Mouse (Mus musculus): ENCODE results near the gene Lasp1. TPM values are rescaled to one million over a fixed set of nuclear protein-coding genes. Genes with fewer than 3 reads are reported as not detected.

The Lasp1 gene
- polyA plus RNA-seq, 1 experiment: 23.1 TPM

- TF ChIP-seq CTCF (IDR thresholded peaks at IDR 0.05; ENCODE audit: control insufficient read depth, insufficient read depth, insufficient replicate concordance, low read depth, low read length) (no peak), POLR2A (IDR thresholded peaks at IDR 0.05; ENCODE audit: control insufficient read depth, low read depth, low read length) (no peak)
- no peaks in the 10 kb centered on the region for H3K27me3 ChIP-seq (ENCODE audit: control insufficient read depth, insufficient read depth, low read length)
- no peak overlapping the region for H3K27ac ChIP-seq (ENCODE audit: control insufficient read depth, insufficient read depth, low read depth, low read length)
- no peak overlapping the region for H3K4me3 ChIP-seq (ENCODE audit: control insufficient read depth, low read depth, low read length)
- H3K36me3 ChIP-seq (ENCODE audit: control insufficient read depth, insufficient read depth, low read length): no peaks in the 10 kb centered on the region
- no peaks in the 10 kb centered on the region for H3K4me1 ChIP-seq (ENCODE audit: control insufficient read depth, insufficient read depth, low read length)
Observed at GRCm38 (mm10) chr11:97874396-97874795, 75.6 kb downstream of the Lasp1 start.

- Histone ChIP-seq H3K27ac (ENCODE audit: control insufficient read depth, insufficient read depth, low read depth, low read length) (no peak overlapping the region), H3K4me1 (ENCODE audit: control insufficient read depth, insufficient read depth, low read length) (no peaks in the 10 kb centered on the region), H3K36me3 (ENCODE audit: control insufficient read depth, insufficient read depth, low read length) (no peaks in the 10 kb centered on the region), H3K27me3 (ENCODE audit: control insufficient read depth, insufficient read depth, low read length) (no peaks in the 10 kb centered on the region), H3K4me3 (ENCODE audit: control insufficient read depth, low read depth, low read length) (no peak overlapping the region)
- TF ChIP-seq CTCF (IDR thresholded peaks at IDR 0.05; ENCODE audit: control insufficient read depth, insufficient read depth, insufficient replicate concordance, low read depth, low read length) (no peak), POLR2A (IDR thresholded peaks at IDR 0.05; ENCODE audit: control insufficient read depth, low read depth, low read length) (no peak)
Observed at GRCm38 (mm10) chr11:97877341-97877740, 78.5 kb downstream of the Lasp1 start.

- H3K36me3 ChIP-seq (ENCODE audit: control insufficient read depth, insufficient read depth, low read length): no peaks in the 10 kb centered on the region
- TF ChIP-seq POLR2A (IDR thresholded peaks at IDR 0.05; ENCODE audit: control insufficient read depth, low read depth, low read length) (no peak), CTCF (IDR thresholded peaks at IDR 0.05; ENCODE audit: control insufficient read depth, insufficient read depth, insufficient replicate concordance, low read depth, low read length) (no peak)
- peaks cover 6% of the 10 kb centered on the region; the same call in 1 of the 2 replicates for H3K4me1 ChIP-seq (ENCODE audit: control insufficient read depth, insufficient read depth, low read length)
- no peaks in the 10 kb centered on the region for H3K27me3 ChIP-seq (ENCODE audit: control insufficient read depth, insufficient read depth, low read length)
- no peak overlapping the region for H3K27ac ChIP-seq (ENCODE audit: control insufficient read depth, insufficient read depth, low read depth, low read length)
- H3K4me3 ChIP-seq (ENCODE audit: control insufficient read depth, low read depth, low read length): no peak overlapping the region
Observed at GRCm38 (mm10) chr11:97880362-97880761, 81.6 kb downstream of the Lasp1 start.

GRCm38 (mm10) chr11:97883542-97883917, 84.7 kb downstream of the Lasp1 start:
- H3K36me3 ChIP-seq (ENCODE audit: control insufficient read depth, insufficient read depth, low read length): no peaks in the 10 kb centered on the region
- no peak for TF ChIP-seq POLR2A (IDR thresholded peaks at IDR 0.05; ENCODE audit: control insufficient read depth, low read depth, low read length)
- TF ChIP-seq CTCF (IDR thresholded peaks at IDR 0.05; ENCODE audit: control insufficient read depth, insufficient read depth, insufficient replicate concordance, low read depth, low read length): no peak
- H3K4me1 ChIP-seq (ENCODE audit: control insufficient read depth, insufficient read depth, low read length): peaks cover 6% of the 10 kb centered on the region; the same call in 1 of the 2 replicates
- no peaks in the 10 kb centered on the region for H3K27me3 ChIP-seq (ENCODE audit: control insufficient read depth, insufficient read depth, low read length)
- H3K4me3 ChIP-seq (ENCODE audit: control insufficient read depth, low read depth, low read length): peak overlapping the region; percentile 94
- peak overlapping the region; percentile 97 for H3K27ac ChIP-seq (ENCODE audit: control insufficient read depth, insufficient read depth, low read depth, low read length)

GRCm38 (mm10) chr11:97883918-97884600, 85.3 kb downstream of the Lasp1 start, which contains the start of gene Fbxo47:
Fbxo47 (minus strand) TSS chr11:97884154.
- H3K27ac ChIP-seq (ENCODE audit: control insufficient read depth, insufficient read depth, low read depth, low read length): peak within 1 kb of the TSS; percentile 97
- peak; percentile 45 for TF ChIP-seq POLR2A (IDR thresholded peaks at IDR 0.05; ENCODE audit: control insufficient read depth, low read depth, low read length)
- TF ChIP-seq CTCF (IDR thresholded peaks at IDR 0.05; ENCODE audit: control insufficient read depth, insufficient read depth, insufficient replicate concordance, low read depth, low read length): peak; percentile 35; the same call in 1 of the 2 replicates

GRCm38 (mm10) chr11:97884601-97885185, 85.9 kb downstream of the Lasp1 start:
- no peaks in the 10 kb centered on the region for H3K27me3 ChIP-seq (ENCODE audit: control insufficient read depth, insufficient read depth, low read length)
- peak overlapping the region; percentile 40 for H3K27ac ChIP-seq (ENCODE audit: control insufficient read depth, insufficient read depth, low read depth, low read length)
- TF ChIP-seq CTCF (IDR thresholded peaks at IDR 0.05; ENCODE audit: control insufficient read depth, insufficient read depth, insufficient replicate concordance, low read depth, low read length) (no peak), POLR2A (IDR thresholded peaks at IDR 0.05; ENCODE audit: control insufficient read depth, low read depth, low read length) (no peak)
- no peaks in the 10 kb centered on the region for H3K36me3 ChIP-seq (ENCODE audit: control insufficient read depth, insufficient read depth, low read length)
- peak overlapping the region; percentile 78 for H3K4me3 ChIP-seq (ENCODE audit: control insufficient read depth, low read depth, low read length)
- peaks cover 6% of the 10 kb centered on the region; the same call in 1 of the 2 replicates for H3K4me1 ChIP-seq (ENCODE audit: control insufficient read depth, insufficient read depth, low read length)

More at GRCm38 (mm10) chr11:97883918-97884600, 85.3 kb downstream of the Lasp1 start, which contains the start of gene Fbxo47:
- Histone ChIP-seq H3K36me3 (ENCODE audit: control insufficient read depth, insufficient read depth, low read length) (no peaks in the 10 kb centered on the region), H3K27me3 (ENCODE audit: control insufficient read depth, insufficient read depth, low read length) (no peaks in the 10 kb centered on the region), H3K4me3 (ENCODE audit: control insufficient read depth, low read depth, low read length) (peak within 1 kb of the TSS; percentile 94), H3K4me1 (ENCODE audit: control insufficient read depth, insufficient read depth, low read length) (peaks cover 6% of the 10 kb centered on the region; the same call in 1 of the 2 replicates)

- no peak overlapping the region for H3K4me3 ChIP-seq (ENCODE audit: control insufficient read depth, low read depth, low read length)
Observed at GRCm38 (mm10) chr11:97885296-97885915, 86.6 kb downstream of the Lasp1 start.

More at GRCm38 (mm10) chr11:97885296-97885915, 86.6 kb downstream of the Lasp1 start:
- H3K27ac ChIP-seq (ENCODE audit: control insufficient read depth, insufficient read depth, low read depth, low read length): no peak overlapping the region
- no peak for TF ChIP-seq POLR2A (IDR thresholded peaks at IDR 0.05; ENCODE audit: control insufficient read depth, low read depth, low read length)
- no peak for TF ChIP-seq CTCF (IDR thresholded peaks at IDR 0.05; ENCODE audit: control insufficient read depth, insufficient read depth, insufficient replicate concordance, low read depth, low read length)
- H3K36me3 ChIP-seq (ENCODE audit: control insufficient read depth, insufficient read depth, low read length): no peaks in the 10 kb centered on the region
- H3K4me1 ChIP-seq (ENCODE audit: control insufficient read depth, insufficient read depth, low read length): peaks cover 6% of the 10 kb centered on the region; the same call in 1 of the 2 replicates
- no peaks in the 10 kb centered on the region for H3K27me3 ChIP-seq (ENCODE audit: control insufficient read depth, insufficient read depth, low read length)

Other genes starting within 250 kb of the Lasp1 start
- 35.5 and 47.1 TPM in 2 replicates for gene Srcin1, start 222.8 kb upstream of the Lasp1 start, polyA plus RNA-seq (2012; rRNA removed)
- 0.47 and 0.58 TPM in 2 replicates for gene Epop, start 169.3 kb upstream of the Lasp1 start, polyA plus RNA-seq (2012; rRNA removed)
- 7.4 and 8.2 TPM in 2 replicates for gene Mllt6, start 135.6 kb upstream of the Lasp1 start, polyA plus RNA-seq (2012; rRNA removed)
- gene Cisd3, start 113.2 kb upstream of the Lasp1 start, polyA plus RNA-seq (2012; rRNA removed): 17.6 and 17.7 TPM in 2 replicates
- gene Pcgf2, start 98.5 kb upstream of the Lasp1 start, polyA plus RNA-seq (2012; rRNA removed): 6.4 and 8.1 TPM in 2 replicates
- gene Psmb3, start 95.6 kb upstream of the Lasp1 start, polyA plus RNA-seq (2012; rRNA removed): 102 and 104 TPM in 2 replicates
- 2.5 TPM in 2 replicates for gene Pip4k2b, start 54.3 kb upstream of the Lasp1 start, polyA plus RNA-seq (2012; rRNA removed)
- gene Cwc25, start 32.4 kb upstream of the Lasp1 start, polyA plus RNA-seq (2012; rRNA removed): 5.6 and 6.3 TPM in 2 replicates
- 174 and 181 TPM in 2 replicates for gene 1700001P01Rik, start 23.1 kb upstream of the Lasp1 start, polyA plus RNA-seq (2012; rRNA removed)
- 120 and 126 TPM in 2 replicates for gene Rpl23, start 16.6 kb upstream of the Lasp1 start, polyA plus RNA-seq (2012; rRNA removed)
- gene B230217C12Rik, start 41.8 kb downstream of the Lasp1 start, polyA plus RNA-seq (2012; rRNA removed): 2.7 and 3.5 TPM in 2 replicates
- 19.8 and 25.8 TPM in 2 replicates for gene Fbxo47, start 85.2 kb downstream of the Lasp1 start, polyA plus RNA-seq (2012; rRNA removed)
- gene Plxdc1, start 187.4 kb downstream of the Lasp1 start, polyA plus RNA-seq (2012; rRNA removed): 64.4 and 70.5 TPM in 2 replicates
- 0.20 and 0.44 TPM in 2 replicates for gene Arl5c, start 197.2 kb downstream of the Lasp1 start, polyA plus RNA-seq (2012; rRNA removed)
- 76.7 and 79.4 TPM in 2 replicates for gene Cacnb1, start 224.0 kb downstream of the Lasp1 start, polyA plus RNA-seq (2012; rRNA removed)
- gene Rpl19, start 227.7 kb downstream of the Lasp1 start, polyA plus RNA-seq (2012; rRNA removed): 236 and 267 TPM in 2 replicates